ENCODE assay signal across 20 mouse cellular contexts in genomic region chr9:62480898-62481642, GRCm38 (mm10). TPM values are rescaled to one million over a fixed set of nuclear protein-coding genes. Genes with fewer than 3 reads are reported as not detected.
DNase-seq lines count a peak whose midpoint lies in the region; ATAC-seq lines count a peak whose summit lies in the region.
"Had no signal": no experiment of that assay in that cellular context is flagged by ENCODE, and none has a peak within 500 bp of the region (broad histone marks: within the 10 kb centered on the region; RNA-seq: fewer than 3 reads in every experiment).

No protein-coding gene starts in this region.

- peak overlapping the region; percentile 50; the same call in 1 of the 2 replicates for H3K27ac ChIP-seq in hindbrain, embryonic 10.5 days
- H3K27ac ChIP-seq in hindbrain, embryonic 11.5 days (ENCODE audit: low read depth, low read length): no peak overlapping the region
- H3K27ac ChIP-seq in hindbrain, embryonic 12.5 days: peak overlapping the region; percentile 64
- peak overlapping the region; percentile 81 for H3K27ac ChIP-seq in midbrain, embryonic 16.5 days (ENCODE audit: low read length)
- H3K27ac ChIP-seq in kidney, embryonic 15.5 days: no peak overlapping the region
- H3K27ac ChIP-seq: embryonic facial prominence, embryonic 10.5 days; heart, embryonic 10.5 days; liver, embryonic 12.5 days; neural tube, embryonic 12.5 days had no signal

- no peak for ATAC-seq in hindbrain, embryonic 11.5 days (ENCODE audit: low FRiP score)
- ATAC-seq in hindbrain, embryonic 12.5 days (ENCODE audit: low FRiP score): no peak
- ATAC-seq in midbrain, embryonic 16.5 days: peak; percentile 49
- no peak for ATAC-seq in kidney, embryonic 15.5 days (replicated peaks; ENCODE audit: low FRiP score)
- ATAC-seq: intestine, postnatal 0 days; liver, embryonic 12.5 days had no signal

- peaks cover 48% of the 10 kb centered on the region for H3K4me1 ChIP-seq in hindbrain, embryonic 10.5 days (replicated peaks)
- H3K4me1 ChIP-seq in hindbrain, embryonic 11.5 days (replicated peaks; ENCODE audit: control insufficient read depth, insufficient read depth, low read length): peaks cover 8% of the 10 kb centered on the region
- H3K4me1 ChIP-seq in hindbrain, embryonic 12.5 days: peaks cover 43% of the 10 kb centered on the region
- peaks cover 29% of the 10 kb centered on the region for H3K4me1 ChIP-seq in midbrain, embryonic 16.5 days (ENCODE audit: control insufficient read depth, insufficient read depth, low read length)
- H3K4me1 ChIP-seq in kidney, embryonic 15.5 days: peaks cover 10% of the 10 kb centered on the region
- H3K4me1 ChIP-seq: liver, embryonic 12.5 days had no signal

- WGBS in hindbrain, embryonic 10.5 days: 50% methylated on average over 6 of the region's 6 CpGs
- 57% methylated on average over 6 of the region's 6 CpGs for WGBS in hindbrain, embryonic 11.5 days
- 45% methylated on average over 6 of the region's 6 CpGs for WGBS in hindbrain, embryonic 12.5 days
- WGBS in midbrain, embryonic 16.5 days: 40% methylated on average over 6 of the region's 6 CpGs
- WGBS in kidney, embryonic 15.5 days: 51% methylated on average over 6 of the region's 6 CpGs

- no peaks in the 10 kb centered on the region for H3K27me3 ChIP-seq in hindbrain, embryonic 10.5 days (ENCODE audit: insufficient read depth, poor library complexity, severe bottlenecking)
- no peaks in the 10 kb centered on the region for H3K27me3 ChIP-seq in hindbrain, embryonic 11.5 days (ENCODE audit: control insufficient read depth, insufficient read depth, low read length)
- H3K27me3 ChIP-seq in hindbrain, embryonic 12.5 days: no peaks in the 10 kb centered on the region
- H3K27me3 ChIP-seq in midbrain, embryonic 16.5 days (ENCODE audit: control insufficient read depth, insufficient read depth, low read depth, low read length): no peaks in the 10 kb centered on the region
- H3K27me3 ChIP-seq in kidney, embryonic 15.5 days: no peaks in the 10 kb centered on the region
- H3K27me3 ChIP-seq: liver, embryonic 12.5 days; neural tube, embryonic 12.5 days had no signal

- H3K4me3 ChIP-seq in hindbrain, embryonic 10.5 days: no peak overlapping the region
- no peak overlapping the region for H3K4me3 ChIP-seq in hindbrain, embryonic 11.5 days (ENCODE audit: low read depth, low read length)
- H3K4me3 ChIP-seq in hindbrain, embryonic 12.5 days: no peak overlapping the region
- H3K4me3 ChIP-seq in midbrain, embryonic 16.5 days (ENCODE audit: low read depth, low read length): no peak overlapping the region
- no peak overlapping the region for H3K4me3 ChIP-seq in kidney, embryonic 15.5 days (replicated peaks)
- H3K4me3 ChIP-seq: embryonic facial prominence, embryonic 10.5 days; heart, embryonic 10.5 days; liver, embryonic 12.5 days; neural tube, embryonic 12.5 days had no signal

- DNase-seq in hindbrain, embryonic 10.5 days (ENCODE audit: low spot score): no peak
- no peak for DNase-seq in hindbrain, embryonic 11.5 days (ENCODE audit: low spot score)
- DNase-seq in brain, embryonic 18.5 days (ENCODE audit: low read depth, low spot score): peak; percentile 55
- no peak for DNase-seq in layer of hippocampus, adult 9-11 months
- no peak for DNase-seq in adrenal gland, postnatal 4 days (ENCODE audit: low spot score in 2 of 2)
- DNase-seq: adrenal gland, postnatal 25 days; B cell, adult 2 months; cerebellum, adult 9-10 months; gastrocnemius, postnatal 10 days; retina, postnatal 1 day; spleen, adult 18-20 months had no signal

- H3K9me3 ChIP-seq in hindbrain, embryonic 10.5 days: no peaks in the 10 kb centered on the region
- H3K9me3 ChIP-seq in hindbrain, embryonic 11.5 days (ENCODE audit: control insufficient read depth, low read length): no peaks in the 10 kb centered on the region
- no peaks in the 10 kb centered on the region for H3K9me3 ChIP-seq in hindbrain, embryonic 12.5 days (replicated peaks)
- H3K9me3 ChIP-seq in midbrain, embryonic 16.5 days (replicated peaks; ENCODE audit: control insufficient read depth, low read length, poor library complexity, severe bottlenecking): no peaks in the 10 kb centered on the region
- H3K9me3 ChIP-seq in kidney, embryonic 15.5 days (replicated peaks): no peaks in the 10 kb centered on the region
- H3K9me3 ChIP-seq: embryonic facial prominence, embryonic 10.5 days; heart, embryonic 10.5 days; liver, embryonic 12.5 days; neural tube, embryonic 12.5 days had no signal

- no peaks in the 10 kb centered on the region for H3K36me3 ChIP-seq in hindbrain, embryonic 10.5 days
- H3K36me3 ChIP-seq in hindbrain, embryonic 11.5 days (ENCODE audit: control insufficient read depth, insufficient read depth, low read length): no peaks in the 10 kb centered on the region
- no peaks in the 10 kb centered on the region for H3K36me3 ChIP-seq in hindbrain, embryonic 12.5 days
- H3K36me3 ChIP-seq in midbrain, embryonic 16.5 days (ENCODE audit: control insufficient read depth, insufficient read depth, low read length): no peaks in the 10 kb centered on the region
- no peaks in the 10 kb centered on the region for H3K36me3 ChIP-seq in kidney, embryonic 15.5 days
- H3K36me3 ChIP-seq: embryonic facial prominence, embryonic 10.5 days; heart, embryonic 10.5 days; liver, embryonic 12.5 days; neural tube, embryonic 12.5 days had no signal

- H3K9ac ChIP-seq in hindbrain, embryonic 11.5 days (ENCODE audit: low read depth, low read length): no peak overlapping the region
- no peak overlapping the region for H3K9ac ChIP-seq in hindbrain, embryonic 12.5 days
- H3K9ac ChIP-seq in midbrain, embryonic 16.5 days (ENCODE audit: low read depth, low read length): 0 out of 2 replicates have a peak overlapping the region, but pooled peaks have one; percentile 13
- no peak overlapping the region for H3K9ac ChIP-seq in kidney, embryonic 15.5 days
- H3K9ac ChIP-seq: liver, embryonic 12.5 days; neural tube, embryonic 12.5 days had no signal

- no peak overlapping the region for H3K4me2 ChIP-seq in hindbrain, embryonic 11.5 days (replicated peaks; ENCODE audit: low read depth, low read length)
- H3K4me2 ChIP-seq in hindbrain, embryonic 12.5 days (replicated peaks): no peak overlapping the region
- no peak overlapping the region for H3K4me2 ChIP-seq in midbrain, embryonic 16.5 days (ENCODE audit: low read length)
- no peak overlapping the region for H3K4me2 ChIP-seq in kidney, embryonic 15.5 days
- H3K4me2 ChIP-seq: liver, embryonic 12.5 days; neural tube, embryonic 12.5 days had no signal

RNA-seq across cellular contexts. Expression of gene Coro2b, which starts 55.8 kb away (rescaled TPM):
- 17.5 and 30.7 TPM in 2 replicates for polyA plus RNA-seq in hindbrain, embryonic 10.5 days (2016; fragmentation: Nextera tagmentation; extraction: Ambion mirVana)
- polyA plus RNA-seq in hindbrain, embryonic 11.5 days (2014; fragmentation: Nextera tagmentation; extraction: Ambion mirVana): 19.5 and 20.5 TPM in 2 replicates
- polyA plus RNA-seq in hindbrain, embryonic 12.5 days (2016; fragmentation: Nextera tagmentation; extraction: Ambion mirVana): 34.2 and 36.9 TPM in 2 replicates
- polyA plus RNA-seq in midbrain, embryonic 16.5 days (2015; fragmentation: Nextera tagmentation; extraction: Ambion mirVana): 32.0 and 33.4 TPM in 2 replicates
- polyA plus RNA-seq in kidney, embryonic 15.5 days (2015; fragmentation: Nextera tagmentation; extraction: Ambion mirVana): 16.8 and 19.1 TPM in 2 replicates
- total RNA-seq in adrenal gland, postnatal 4 days (2021): 10 to 100 TPM; 28.4 to 32.6 TPM
- total RNA-seq: MEL had no signal

Comparison
In these comparisons a context has a peak if more than half of its experiments do, and no peak if none do; other contexts are left out.
1. H3K27ac ChIP-seq: peak in hindbrain, embryonic 10.5 days (single experiment), hindbrain, embryonic 12.5 days (single experiment) and midbrain, embryonic 16.5 days (single experiment); none in hindbrain, embryonic 11.5 days (single experiment) and kidney, embryonic 15.5 days (single experiment).